ENCODE assay signal across 8 mouse cellular contexts in the genomic region with DNA sequence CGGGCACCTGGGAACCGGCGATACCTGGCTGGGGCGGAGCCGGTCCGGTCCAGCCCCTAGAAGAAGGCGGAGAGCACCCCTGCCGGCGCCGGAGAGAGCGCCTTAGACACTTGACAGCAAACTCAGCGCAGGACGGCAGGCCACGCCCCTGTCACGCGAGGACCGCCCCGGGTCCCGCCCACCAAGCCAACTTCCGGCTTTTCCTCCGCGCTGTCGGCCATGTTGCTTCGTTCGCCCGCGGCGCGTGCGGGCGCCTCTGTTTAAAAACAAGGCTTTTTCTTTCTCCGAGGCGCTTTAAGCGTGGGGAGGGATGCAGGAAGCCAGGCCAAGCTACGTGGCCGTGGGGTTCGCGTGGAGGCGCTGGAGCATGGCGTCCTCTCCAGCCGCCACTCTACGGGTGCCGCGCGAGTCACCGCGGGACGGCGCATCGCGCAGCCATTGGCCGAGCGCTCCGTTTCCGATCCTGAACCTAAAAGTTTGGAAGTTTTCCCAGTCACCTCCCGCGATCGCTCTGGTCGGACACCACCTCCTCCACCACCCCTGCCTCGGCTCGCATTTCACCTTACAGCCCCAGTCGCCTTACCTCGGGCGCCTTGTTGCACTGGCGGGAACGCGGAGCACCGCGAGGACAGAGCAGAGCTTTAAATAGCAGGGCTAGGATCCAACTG. TPM values are rescaled to one million over a fixed set of nuclear protein-coding genes. Genes with fewer than 3 reads are reported as not detected.
A peak's percentile ranks its signal among the peaks of the same experiment; 100 is the strongest.
DNase-seq lines count a peak whose midpoint lies in the region; ATAC-seq and TF ChIP-seq lines count a peak whose summit lies in the region.

Gene Tbc1d2 (minus strand): TSS at position 124 of the 668 bp plus-strand sequence.

- peak; percentile 94 for DNase-seq in ES-CJ7 (ENCODE audit: low read depth, low spot score)
- DNase-seq in cerebellum, adult 18-20 months = peak; percentile 95 to 97
- peak; percentile 94 to 95 for DNase-seq in heart, postnatal 14 days
- peak; percentile 93 for DNase-seq in layer of hippocampus, adult 11-12 months (ENCODE audit: low spot score)
- DNase-seq in liver, postnatal 0 days = peak; percentile 96
- DNase-seq in telencephalon, adult 2 months (ENCODE audit: low read depth, low spot score) = peak; percentile 82

- peak; percentile 43; the same call in 1 of the 2 replicates for TF ChIP-seq EP300 in liver, postnatal 0 days (IDR thresholded peaks at IDR 0.05; ENCODE audit: low read depth)

- peak; percentile 65 for TF ChIP-seq CTCF in liver, postnatal 0 days (IDR thresholded peaks at IDR 0.05; ENCODE audit: low read depth)

- peak within 1 kb of the TSS; percentile 88 for H3K4me2 ChIP-seq in forebrain, embryonic 15.5 days (replicated peaks)
- H3K4me2 ChIP-seq in liver, postnatal 0 days (ENCODE audit: low read depth, low read length) = peak within 1 kb of the TSS; percentile 97
- H3K4me2 ChIP-seq in neural tube, embryonic 13.5 days = peak within 1 kb of the TSS; percentile 95

- peak within 1 kb of the TSS; percentile 63; the same call in 1 of the 2 replicates for H3K27ac ChIP-seq in forebrain, embryonic 15.5 days (replicated peaks)
- H3K27ac ChIP-seq in liver, postnatal 0 days (ENCODE audit: low read depth) = peak within 1 kb of the TSS; percentile 89
- peak within 1 kb of the TSS; percentile 84 for H3K27ac ChIP-seq in neural tube, embryonic 13.5 days (replicated peaks)

- intact Hi-C loops in heart, postnatal 14 days (cut with DNase I) = loop anchor here (5.0 kb wide), 1 partner anchor 143 kb away; no protein-coding TSS in a partner anchor

- peaks cover 13% of the 10 kb centered on the region for H3K4me1 ChIP-seq in forebrain, embryonic 15.5 days
- H3K4me1 ChIP-seq in liver, postnatal 0 days (ENCODE audit: insufficient read depth) = peaks cover 15% of the 10 kb centered on the region
- H3K4me1 ChIP-seq in neural tube, embryonic 13.5 days (replicated peaks) = peaks cover 14% of the 10 kb centered on the region

- H3K36me3 ChIP-seq in forebrain, embryonic 15.5 days = no peaks in the 10 kb centered on the region
- H3K36me3 ChIP-seq in liver, postnatal 0 days (replicated peaks; ENCODE audit: insufficient read depth, low read length) = no peaks in the 10 kb centered on the region
- H3K36me3 ChIP-seq in neural tube, embryonic 13.5 days = no peaks in the 10 kb centered on the region

- H3K9ac ChIP-seq in forebrain, embryonic 15.5 days (replicated peaks) = peak within 1 kb of the TSS; percentile 51
- H3K9ac ChIP-seq in liver, postnatal 0 days (replicated peaks) = peak within 1 kb of the TSS; percentile 71
- peak within 1 kb of the TSS; percentile 70 for H3K9ac ChIP-seq in neural tube, embryonic 13.5 days

- 0% methylated on average over 67 of the region's 69 CpGs for WGBS in forebrain, embryonic 15.5 days
- 1% methylated on average over 69 of the region's 69 CpGs for WGBS in liver, postnatal 0 days (ENCODE audit: insufficient replicate concordance)
- under 1% methylated on average over 69 of the region's 69 CpGs for WGBS in neural tube, embryonic 13.5 days

- H3K9me3 ChIP-seq in forebrain, embryonic 15.5 days = no peaks in the 10 kb centered on the region
- H3K9me3 ChIP-seq in liver, postnatal 0 days (ENCODE audit: low read length) = no peaks in the 10 kb centered on the region
- H3K9me3 ChIP-seq in neural tube, embryonic 13.5 days = no peaks in the 10 kb centered on the region

- ATAC-seq in forebrain, embryonic 15.5 days (replicated peaks) = peak; percentile 98
- ATAC-seq in liver, postnatal 0 days = peak; percentile 97
- peak; percentile 98 for ATAC-seq in neural tube, embryonic 13.5 days (ENCODE audit: low read depth)

- H3K27me3 ChIP-seq in forebrain, embryonic 15.5 days = peaks cover 28% of the 10 kb centered on the region
- peaks cover 22% of the 10 kb centered on the region for H3K27me3 ChIP-seq in liver, postnatal 0 days (ENCODE audit: insufficient read depth, low read length)
- H3K27me3 ChIP-seq in neural tube, embryonic 13.5 days = peaks cover 53% of the 10 kb centered on the region

- H3K4me3 ChIP-seq in forebrain, embryonic 15.5 days = peak within 1 kb of the TSS; percentile 68
- H3K4me3 ChIP-seq in liver, postnatal 0 days (ENCODE audit: low read depth, low read length) = peak within 1 kb of the TSS; percentile 74
- H3K4me3 ChIP-seq in neural tube, embryonic 13.5 days = peak within 1 kb of the TSS; percentile 73

RNA-seq across cellular contexts. Expression of gene Tbc1d2, which starts in this region (rescaled TPM):
- polyA plus RNA-seq in forebrain, embryonic 15.5 days (2015; fragmentation: Nextera tagmentation; extraction: Ambion mirVana) = 0.98 and 1.1 TPM in 2 replicates
- total RNA-seq in heart, postnatal 14 days (2021) = 1 to 10 TPM; 1.4 to 1.6 TPM
- polyA plus RNA-seq in liver, postnatal 0 days (2015; fragmentation: Nextera tagmentation; extraction: Ambion mirVana) = 0.75 and 0.83 TPM in 2 replicates
- polyA plus RNA-seq in neural tube, embryonic 13.5 days (2015; fragmentation: Nextera tagmentation; extraction: Ambion mirVana) = 0.57 and 0.59 TPM in 2 replicates

Comparison
In these comparisons a context has a peak if more than half of its experiments do, and no peak if none do; other contexts are left out.
1. Peak in every context shown above with its lines: DNase-seq, ATAC-seq, H3K4me3 ChIP-seq and H3K27ac ChIP-seq.
2. Peak in DNase-seq, ATAC-seq, H3K4me3 ChIP-seq, H3K27ac ChIP-seq, H3K9ac ChIP-seq and H3K4me2 ChIP-seq in liver, postnatal 0 days; RNA of the gene not detected or under 1 TPM.
3. Peak in ATAC-seq, H3K4me3 ChIP-seq, H3K27ac ChIP-seq, H3K9ac ChIP-seq and H3K4me2 ChIP-seq in neural tube, embryonic 13.5 days; RNA of the gene not detected or under 1 TPM.